Mouse (Mus musculus): Measurements from ENCODE around the gene Myadm. TPM values are rescaled to one million over a fixed set of nuclear protein-coding genes. Genes with fewer than 3 reads are reported as not detected.
A peak's percentile ranks its signal among the peaks of the same experiment; 100 is the strongest.

Gene Myadm
- polyA plus RNA-seq, 1 experiment from 2014 or later, result 178 TPM

GRCm38 (mm10) chr7:3314121-3314520 lies 25.2 kb downstream of the Myadm start:
- ATAC-seq (ENCODE audit: low read depth) (no peak), DNase-seq (ENCODE audit: low spot score) (peak; percentile 17)
- 60% methylated on average over 5 of the region's 5 CpGs for WGBS

GRCm38 (mm10) chr7:3317704-3318103 lies 28.8 kb downstream of the Myadm start:
- H3K4me1 ChIP-seq (ENCODE audit: control insufficient read depth, insufficient read depth, low read length), result no peaks in the 10 kb centered on the region

More at GRCm38 (mm10) chr7:3314121-3314520, 25.2 kb downstream of the Myadm start:
- H3K9me3 ChIP-seq (ENCODE audit: control insufficient read depth, low read length), result 0 out of 2 replicates have a peak, but pooled peaks cover 4% of the 10 kb centered on the region
- H3K27ac ChIP-seq (replicated peaks; ENCODE audit: low read depth, low read length), result no peak overlapping the region
- no peaks in the 10 kb centered on the region for H3K4me1 ChIP-seq (ENCODE audit: control insufficient read depth, insufficient read depth, low read length)
- H3K4me2 ChIP-seq (ENCODE audit: low read depth, low read length), result no peak overlapping the region
- no peak overlapping the region for H3K9ac ChIP-seq (ENCODE audit: low read depth, low read length)
- H3K27me3 ChIP-seq (replicated peaks; ENCODE audit: control insufficient read depth, insufficient read depth, low read length), result no peaks in the 10 kb centered on the region
- H3K4me3 ChIP-seq (ENCODE audit: low read depth, low read length), result no peak overlapping the region
- no peaks in the 10 kb centered on the region for H3K36me3 ChIP-seq (ENCODE audit: control insufficient read depth, insufficient read depth, low read length)

DNA sequence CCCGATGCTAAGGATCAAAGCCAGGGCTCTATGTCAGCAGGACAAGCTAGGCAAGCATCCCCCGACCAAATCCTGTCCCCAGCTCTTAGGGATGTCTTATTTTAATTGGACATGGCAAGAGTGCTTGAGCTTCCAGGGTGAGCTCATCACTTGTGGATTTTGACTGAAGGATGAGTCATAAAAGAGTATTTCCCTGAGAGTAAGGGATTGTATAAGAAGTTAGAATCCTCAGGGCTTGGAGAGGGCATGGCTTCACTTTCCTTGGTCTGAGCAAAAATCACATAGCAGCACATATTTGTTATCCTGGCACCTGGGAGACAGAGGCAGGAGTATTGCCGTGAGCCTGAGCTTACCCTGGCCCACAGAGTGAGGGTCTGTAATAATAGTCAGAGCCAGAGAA lies 32.0 kb downstream of the Myadm start:
- DNase-seq (ENCODE audit: low spot score) (no peak), ATAC-seq (ENCODE audit: low read depth) (no peak)
- no peak overlapping the region for H3K27ac ChIP-seq (replicated peaks; ENCODE audit: low read depth, low read length)
- no peaks in the 10 kb centered on the region for H3K36me3 ChIP-seq (ENCODE audit: control insufficient read depth, insufficient read depth, low read length)
- no peak overlapping the region for H3K4me3 ChIP-seq (ENCODE audit: low read depth, low read length)
- no peaks in the 10 kb centered on the region for H3K9me3 ChIP-seq (ENCODE audit: control insufficient read depth, low read length)
- WGBS, result 55% methylated on average over 3 of the region's 3 CpGs
- H3K9ac ChIP-seq (ENCODE audit: low read depth, low read length), result no peak overlapping the region
- H3K4me1 ChIP-seq (ENCODE audit: control insufficient read depth, insufficient read depth, low read length), result no peaks in the 10 kb centered on the region
- H3K4me2 ChIP-seq (ENCODE audit: low read depth, low read length), result no peak overlapping the region
- H3K27me3 ChIP-seq (replicated peaks; ENCODE audit: control insufficient read depth, insufficient read depth, low read length), result no peaks in the 10 kb centered on the region

More at GRCm38 (mm10) chr7:3317704-3318103, 28.8 kb downstream of the Myadm start:
- DNase-seq (ENCODE audit: low spot score) (no peak), ATAC-seq (ENCODE audit: low read depth) (no peak)
- 45% methylated on average over 4 of the region's 4 CpGs for WGBS
- H3K27me3 ChIP-seq (replicated peaks; ENCODE audit: control insufficient read depth, insufficient read depth, low read length), result no peaks in the 10 kb centered on the region
- H3K9ac ChIP-seq (ENCODE audit: low read depth, low read length), result no peak overlapping the region
- no peak overlapping the region for H3K4me2 ChIP-seq (ENCODE audit: low read depth, low read length)
- no peak overlapping the region for H3K27ac ChIP-seq (replicated peaks; ENCODE audit: low read depth, low read length)
- no peak overlapping the region for H3K4me3 ChIP-seq (ENCODE audit: low read depth, low read length)
- no peaks in the 10 kb centered on the region for H3K36me3 ChIP-seq (ENCODE audit: control insufficient read depth, insufficient read depth, low read length)
- H3K9me3 ChIP-seq (ENCODE audit: control insufficient read depth, low read length), result no peaks in the 10 kb centered on the region

- no peak overlapping the region for H3K27ac ChIP-seq (replicated peaks; ENCODE audit: low read depth, low read length)
- ATAC-seq (ENCODE audit: low read depth) (no peak), DNase-seq (ENCODE audit: low spot score) (no peak)
- H3K4me2 ChIP-seq (ENCODE audit: low read depth, low read length), result no peak overlapping the region
- no peak overlapping the region for H3K9ac ChIP-seq (ENCODE audit: low read depth, low read length)
- no peaks in the 10 kb centered on the region for H3K27me3 ChIP-seq (replicated peaks; ENCODE audit: control insufficient read depth, insufficient read depth, low read length)
- H3K4me3 ChIP-seq (ENCODE audit: low read depth, low read length), result no peak overlapping the region
- H3K9me3 ChIP-seq (ENCODE audit: control insufficient read depth, low read length), result no peaks in the 10 kb centered on the region
- H3K4me1 ChIP-seq (ENCODE audit: control insufficient read depth, insufficient read depth, low read length), result no peaks in the 10 kb centered on the region
- H3K36me3 ChIP-seq (ENCODE audit: control insufficient read depth, insufficient read depth, low read length), result no peaks in the 10 kb centered on the region
- WGBS, result 83% methylated on average over 1 of the region's 1 CpGs
These were observed 34.9 kb downstream of the Myadm start for GRCm38 (mm10) chr7:3323826-3324225.

DNA sequence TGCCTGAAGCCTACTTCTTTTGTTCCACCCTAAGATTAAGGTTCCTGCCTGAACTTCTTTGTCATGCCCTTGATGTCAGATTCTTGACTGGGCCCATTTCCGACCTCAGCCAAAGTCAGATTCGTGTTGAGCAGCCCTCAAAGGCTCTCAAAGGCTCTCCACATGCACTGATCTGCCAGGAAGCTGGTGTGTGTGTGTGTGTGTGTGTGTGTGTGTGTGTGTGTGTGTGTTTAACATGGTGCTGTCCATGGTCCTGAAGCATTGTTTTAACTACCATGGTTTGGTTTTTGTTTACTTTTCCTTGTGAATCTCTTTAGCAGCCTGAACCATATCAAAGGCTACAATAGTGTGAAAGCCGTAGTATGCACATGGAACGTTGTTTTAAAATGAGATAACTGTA lies 39.1 kb downstream of the Myadm start:
- Histone ChIP-seq H3K4me1 (ENCODE audit: control insufficient read depth, insufficient read depth, low read length) (0 out of 2 replicates have a peak, but pooled peaks cover 4% of the 10 kb centered on the region), H3K4me2 (ENCODE audit: low read depth, low read length) (no peak overlapping the region), H3K9me3 (ENCODE audit: control insufficient read depth, low read length) (no peaks in the 10 kb centered on the region), H3K27me3 (replicated peaks; ENCODE audit: control insufficient read depth, insufficient read depth, low read length) (no peaks in the 10 kb centered on the region), H3K4me3 (ENCODE audit: low read depth, low read length) (no peak overlapping the region), H3K27ac (replicated peaks; ENCODE audit: low read depth, low read length) (no peak overlapping the region), H3K9ac (ENCODE audit: low read depth, low read length) (no peak overlapping the region), H3K36me3 (ENCODE audit: control insufficient read depth, insufficient read depth, low read length) (no peaks in the 10 kb centered on the region)
- DNase-seq (ENCODE audit: low spot score) (peak; percentile 32), ATAC-seq (ENCODE audit: low read depth) (no peak)
- 70% methylated on average over 4 of the region's 4 CpGs for WGBS

GRCm38 (mm10) chr7:3329776-3330546 lies 41.1 kb downstream of the Myadm start:
- 23% methylated on average over 31 of the region's 31 CpGs for WGBS
- Histone ChIP-seq H3K9me3 (ENCODE audit: control insufficient read depth, low read length) (no peaks in the 10 kb centered on the region), H3K4me3 (ENCODE audit: low read depth, low read length) (no peak overlapping the region), H3K4me2 (ENCODE audit: low read depth, low read length) (peak overlapping the region; percentile 43; the same call in 1 of the 2 replicates), H3K27me3 (replicated peaks; ENCODE audit: control insufficient read depth, insufficient read depth, low read length) (no peaks in the 10 kb centered on the region), H3K27ac (replicated peaks; ENCODE audit: low read depth, low read length) (no peak overlapping the region), H3K4me1 (ENCODE audit: control insufficient read depth, insufficient read depth, low read length) (peaks cover 13% of the 10 kb centered on the region; the same call in 1 of the 2 replicates), H3K36me3 (ENCODE audit: control insufficient read depth, insufficient read depth, low read length) (no peaks in the 10 kb centered on the region), H3K9ac (ENCODE audit: low read depth, low read length) (peak overlapping the region; percentile 38; the same call in 1 of the 2 replicates)
- ATAC-seq (ENCODE audit: low read depth) (no peak), DNase-seq (ENCODE audit: low spot score) (peak; percentile 59)

- Histone ChIP-seq H3K27me3 (replicated peaks; ENCODE audit: control insufficient read depth, insufficient read depth, low read length) (no peaks in the 10 kb centered on the region), H3K9me3 (ENCODE audit: control insufficient read depth, low read length) (no peaks in the 10 kb centered on the region), H3K9ac (ENCODE audit: low read depth, low read length) (no peak overlapping the region), H3K36me3 (ENCODE audit: control insufficient read depth, insufficient read depth, low read length) (no peaks in the 10 kb centered on the region), H3K27ac (replicated peaks; ENCODE audit: low read depth, low read length) (0 out of 2 replicates have a peak overlapping the region, but pooled peaks have one; percentile 28), H3K4me1 (ENCODE audit: control insufficient read depth, insufficient read depth, low read length) (peaks cover 13% of the 10 kb centered on the region; the same call in 1 of the 2 replicates), H3K4me2 (ENCODE audit: low read depth, low read length) (peak overlapping the region; percentile 69), H3K4me3 (ENCODE audit: low read depth, low read length) (peak overlapping the region; percentile 70)
- 52% methylated on average over 6 of the region's 6 CpGs for WGBS
- ATAC-seq (ENCODE audit: low read depth), result no peak
- DNase-seq (ENCODE audit: low spot score), result no peak
These were observed 42.3 kb downstream of the Myadm start for GRCm38 (mm10) chr7:3331171-3331570.

DNA sequence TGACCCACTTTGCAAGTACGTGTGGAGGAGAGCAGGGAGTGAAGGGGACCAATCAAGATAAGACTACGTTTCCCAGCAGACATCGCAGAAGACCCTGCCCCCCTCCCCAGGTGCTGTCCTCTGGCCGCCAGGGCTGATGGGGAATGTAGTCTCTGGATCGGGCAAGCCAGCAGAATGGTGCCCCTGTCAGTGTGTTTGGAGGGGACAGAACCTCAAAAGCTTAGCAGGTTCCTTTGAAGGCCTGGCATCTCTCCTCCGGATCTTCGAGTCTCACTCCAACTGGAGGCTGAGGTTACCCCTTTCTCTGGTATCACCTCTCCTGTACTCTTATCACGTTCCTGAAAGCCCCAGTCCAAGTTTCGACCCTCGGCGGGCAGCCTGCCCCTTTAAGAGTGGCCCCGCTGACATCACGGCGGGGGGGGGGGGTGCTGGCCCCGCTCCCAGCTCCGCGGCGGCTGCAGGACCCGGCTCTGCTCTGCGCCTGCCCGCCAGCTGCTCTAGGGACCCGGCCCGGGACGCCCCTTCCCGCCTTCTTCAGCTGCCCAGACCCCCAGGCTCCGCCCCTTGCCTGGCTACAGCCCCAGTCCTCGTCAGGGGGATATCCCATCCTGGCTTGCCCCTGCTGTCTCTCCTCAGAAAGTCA lies 42.8 kb downstream of the Myadm start:
- Histone ChIP-seq H3K9ac (ENCODE audit: low read depth, low read length) (peak overlapping the region; percentile 81), H3K4me2 (ENCODE audit: low read depth, low read length) (peak overlapping the region; percentile 69), H3K4me1 (ENCODE audit: control insufficient read depth, insufficient read depth, low read length) (peaks cover 13% of the 10 kb centered on the region; the same call in 1 of the 2 replicates), H3K9me3 (ENCODE audit: control insufficient read depth, low read length) (no peaks in the 10 kb centered on the region), H3K36me3 (ENCODE audit: control insufficient read depth, insufficient read depth, low read length) (no peaks in the 10 kb centered on the region), H3K27me3 (replicated peaks; ENCODE audit: control insufficient read depth, insufficient read depth, low read length) (no peaks in the 10 kb centered on the region), H3K4me3 (ENCODE audit: low read depth, low read length) (peak overlapping the region; percentile 70), H3K27ac (replicated peaks; ENCODE audit: low read depth, low read length) (peak overlapping the region; percentile 89)
- 0% methylated on average over 23 of the region's 27 CpGs for whole genome bisulfite sequencing
- DNase-seq (ENCODE audit: low spot score) (peak; percentile 95), ATAC-seq (ENCODE audit: low read depth) (peak; percentile 94)

Data from embryonic facial prominence, embryonic 14.5 days (tissue).